In genomic region chr4:27497926-27498325, GRCm38 (mm10) we compare ENCODE assay signal across 31 mouse cellular contexts.
A peak's percentile ranks its signal among the peaks of the same experiment; 100 is the strongest.
DNase-seq lines count a peak whose midpoint lies in the region; ATAC-seq and TF ChIP-seq lines count a peak whose summit lies in the region.
"Had no signal": no experiment of that assay in that cellular context is flagged by ENCODE, and none has a peak within 500 bp of the region (broad histone marks: within the 10 kb centered on the region; RNA-seq: fewer than 3 reads in every experiment).

No protein-coding gene starts in this region.

- no peaks in the 10 kb centered on the region for H3K4me1 ChIP-seq in kidney, embryonic 15.5 days
- H3K4me1 ChIP-seq: embryonic facial prominence, embryonic 13.5 days; forebrain, embryonic 10.5 days; forebrain, embryonic 15.5 days; heart, embryonic 13.5 days; hindbrain, embryonic 15.5 days; liver, embryonic 13.5 days; midbrain, embryonic 13.5 days; neural tube, embryonic 13.5 days had no signal

- 84% methylated on average over 1 of the region's 1 CpGs for WGBS in kidney, embryonic 15.5 days

- no peaks in the 10 kb centered on the region for H3K36me3 ChIP-seq in kidney, embryonic 15.5 days
- H3K36me3 ChIP-seq: embryonic facial prominence, embryonic 13.5 days; forebrain, embryonic 10.5 days; forebrain, embryonic 15.5 days; heart, embryonic 13.5 days; hindbrain, embryonic 15.5 days; liver, embryonic 13.5 days; midbrain, embryonic 13.5 days; neural tube, embryonic 13.5 days had no signal

- no peak overlapping the region for H3K4me2 ChIP-seq in kidney, embryonic 15.5 days
- H3K4me2 ChIP-seq: embryonic facial prominence, embryonic 13.5 days; forebrain, embryonic 15.5 days; heart, embryonic 13.5 days; hindbrain, embryonic 15.5 days; liver, embryonic 13.5 days; midbrain, embryonic 13.5 days; neural tube, embryonic 13.5 days had no signal

- no peak for TF ChIP-seq CTCF in layer of hippocampus, adult 2 months (conservative IDR thresholded peaks at IDR 0.05)

- no peaks in the 10 kb centered on the region for H3K27me3 ChIP-seq in kidney, embryonic 15.5 days
- H3K27me3 ChIP-seq: embryonic facial prominence, embryonic 13.5 days; forebrain, embryonic 15.5 days; heart, embryonic 13.5 days; hindbrain, embryonic 15.5 days; liver, embryonic 13.5 days; megakaryocyte, embryonic 14.5 days; neural tube, embryonic 13.5 days had no signal

- H3K9ac ChIP-seq in kidney, embryonic 15.5 days = no peak overlapping the region
- H3K9ac ChIP-seq: embryonic facial prominence, embryonic 13.5 days; forebrain, embryonic 15.5 days; heart, embryonic 13.5 days; hindbrain, embryonic 15.5 days; liver, embryonic 13.5 days; midbrain, embryonic 13.5 days; neural tube, embryonic 13.5 days had no signal

- intact Hi-C loops in left cerebral cortex, postnatal 25 days (cut with DNase I) = no loop called here

- no peaks in the 10 kb centered on the region for H3K9me3 ChIP-seq in kidney, embryonic 15.5 days (replicated peaks)
- H3K9me3 ChIP-seq: embryonic facial prominence, embryonic 13.5 days; forebrain, embryonic 10.5 days; forebrain, embryonic 15.5 days; heart, embryonic 13.5 days; hindbrain, embryonic 15.5 days; liver, embryonic 13.5 days; megakaryocyte, embryonic 14.5 days; midbrain, embryonic 13.5 days; neural tube, embryonic 13.5 days had no signal

- peak overlapping the region; percentile 74 for H3K27ac ChIP-seq in layer of hippocampus, adult 2 months
- no peak overlapping the region for H3K27ac ChIP-seq in kidney, embryonic 15.5 days
- H3K27ac ChIP-seq: embryonic facial prominence, embryonic 13.5 days; forebrain, embryonic 10.5 days; forebrain, embryonic 15.5 days; heart, embryonic 13.5 days; hindbrain, embryonic 15.5 days; kidney, postnatal 0 days; left cerebral cortex, adult 2 months; liver, embryonic 13.5 days; midbrain, embryonic 13.5 days; neural tube, embryonic 13.5 days had no signal

- DNase-seq in brain, adult 2 months (ENCODE audit: low read depth, low spot score) = peak; percentile 91
- DNase-seq in cerebellum, adult 11-12 months = peak; percentile 76
- DNase-seq in cerebellum, adult 9-11 months = peak; percentile 83
- peak; percentile 19 to 52 for DNase-seq in layer of hippocampus, adult 2 months (ENCODE audit: low spot score in 2 of 2)
- DNase-seq in liver = no peak
- no peak for DNase-seq in left cerebral cortex, postnatal 25 days (ENCODE audit: low spot score in 2 of 2)
- no peak for DNase-seq in gastrocnemius, postnatal 25 days
- DNase-seq: adrenal gland, postnatal 36 days; heart, postnatal 10 days; kidney, adult 18-20 months; kidney, postnatal 4 days; left cerebral cortex, postnatal 4 days; liver, embryonic 13.5 days; lung, adult 18-20 months; lung, postnatal 4 days; thymus, adult 2 months; thymus, postnatal 4 days had no signal

- no peak overlapping the region for H3K4me3 ChIP-seq in layer of hippocampus, adult 2 months
- H3K4me3 ChIP-seq in kidney, embryonic 15.5 days (replicated peaks) = no peak overlapping the region
- H3K4me3 ChIP-seq: embryonic facial prominence, embryonic 13.5 days; forebrain, embryonic 10.5 days; forebrain, embryonic 15.5 days; heart, embryonic 13.5 days; hindbrain, embryonic 15.5 days; left cerebral cortex, adult 2 months; liver, embryonic 13.5 days; megakaryocyte, embryonic 14.5 days; midbrain, embryonic 13.5 days; neural tube, embryonic 13.5 days had no signal

- no peak for ATAC-seq in kidney, embryonic 15.5 days (replicated peaks; ENCODE audit: low FRiP score)
- ATAC-seq: CD4-positive, CD25-positive, alpha-beta regulatory T cell, adult 4 months; forebrain, embryonic 15.5 days; inflammation-experienced regulatory T-cells, adult 6 months; lung, postnatal 0 days; midbrain, embryonic 13.5 days had no signal

Comparison
In these comparisons a context has a peak if more than half of its experiments do, and no peak if none do; other contexts are left out.
1. DNase-seq: peak in brain, adult 2 months (single experiment), cerebellum, adult 11-12 months (single experiment), cerebellum, adult 9-11 months (single experiment) and layer of hippocampus, adult 2 months (2 of 2); none in liver (single experiment), left cerebral cortex, postnatal 25 days (0 of 2) and gastrocnemius, postnatal 25 days (single experiment).